Mouse (Mus musculus): Measurements from ENCODE around the gene Hyal1. TPM values are rescaled to one million over a fixed set of nuclear protein-coding genes. Genes with fewer than 3 reads are reported as not detected.
"Not testable (repeated sequence)": the region's sequence is repeated elsewhere in the genome, so short reads cannot be mapped to it uniquely, and the experiment has no call there.

The Hyal1 gene
- polyA plus RNA-seq, 1 experiment from 2014 or later: 12.1 TPM

DNA sequence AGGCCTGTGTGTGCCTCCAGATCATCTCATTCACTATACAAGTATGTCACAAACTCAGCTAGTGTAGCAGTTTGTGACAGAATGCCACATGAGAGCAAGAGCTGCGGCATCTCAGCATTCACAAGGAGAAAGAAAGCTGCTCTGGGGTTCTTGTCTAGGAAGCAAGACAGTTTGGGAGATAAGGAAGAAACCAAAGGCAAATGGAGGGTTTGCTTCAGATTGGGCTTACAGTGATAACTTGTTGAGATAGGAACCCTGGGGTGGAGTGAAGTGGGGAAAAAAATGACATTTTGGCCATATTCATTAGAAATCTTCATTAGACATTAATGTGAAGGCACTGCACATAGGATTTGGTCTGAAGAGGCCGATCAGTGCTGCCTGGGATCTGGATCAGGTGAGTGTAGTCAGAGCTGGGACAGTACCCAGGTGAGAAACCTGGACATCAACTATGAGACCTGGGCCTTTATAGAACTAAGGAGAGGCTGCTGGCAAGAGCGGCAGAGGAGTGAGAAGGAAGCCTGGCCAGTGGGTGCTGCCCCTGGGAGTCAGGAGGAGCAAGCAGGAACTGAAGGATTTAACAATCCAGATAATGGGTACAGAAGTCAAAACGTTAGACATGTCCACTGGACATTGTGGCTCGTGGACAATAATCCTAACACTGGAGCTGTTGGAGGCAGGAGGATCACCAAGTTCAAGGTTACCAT is 23.9 kb upstream of the Hyal1 start:
- Histone ChIP-seq H3K4me1 (ENCODE audit: control insufficient read depth, insufficient read depth, low read length) (peaks cover 46% of the 10 kb centered on the region), H3K27ac (ENCODE audit: low read length) (no peak overlapping the region), H3K9me3 (ENCODE audit: control insufficient read depth, low read depth, low read length) (no peaks in the 10 kb centered on the region), H3K27me3 (ENCODE audit: control insufficient read depth, insufficient read depth, low read length) (no peaks in the 10 kb centered on the region), H3K4me2 (replicated peaks; ENCODE audit: low read depth, low read length) (peak overlapping the region; percentile 95), H3K4me3 (ENCODE audit: low read depth, low read length) (peak overlapping the region; percentile 74), H3K9ac (replicated peaks; ENCODE audit: low read depth, low read length) (no peak overlapping the region), H3K36me3 (ENCODE audit: control insufficient read depth, insufficient read depth, low read length) (peaks cover 10% of the 10 kb centered on the region)
- no peak for ATAC-seq (ENCODE audit: insufficient number of reproducible peaks, insufficient read depth, low FRiP score, low read depth)
- WGBS: 75% methylated on average over 5 of the region's 5 CpGs

DNA sequence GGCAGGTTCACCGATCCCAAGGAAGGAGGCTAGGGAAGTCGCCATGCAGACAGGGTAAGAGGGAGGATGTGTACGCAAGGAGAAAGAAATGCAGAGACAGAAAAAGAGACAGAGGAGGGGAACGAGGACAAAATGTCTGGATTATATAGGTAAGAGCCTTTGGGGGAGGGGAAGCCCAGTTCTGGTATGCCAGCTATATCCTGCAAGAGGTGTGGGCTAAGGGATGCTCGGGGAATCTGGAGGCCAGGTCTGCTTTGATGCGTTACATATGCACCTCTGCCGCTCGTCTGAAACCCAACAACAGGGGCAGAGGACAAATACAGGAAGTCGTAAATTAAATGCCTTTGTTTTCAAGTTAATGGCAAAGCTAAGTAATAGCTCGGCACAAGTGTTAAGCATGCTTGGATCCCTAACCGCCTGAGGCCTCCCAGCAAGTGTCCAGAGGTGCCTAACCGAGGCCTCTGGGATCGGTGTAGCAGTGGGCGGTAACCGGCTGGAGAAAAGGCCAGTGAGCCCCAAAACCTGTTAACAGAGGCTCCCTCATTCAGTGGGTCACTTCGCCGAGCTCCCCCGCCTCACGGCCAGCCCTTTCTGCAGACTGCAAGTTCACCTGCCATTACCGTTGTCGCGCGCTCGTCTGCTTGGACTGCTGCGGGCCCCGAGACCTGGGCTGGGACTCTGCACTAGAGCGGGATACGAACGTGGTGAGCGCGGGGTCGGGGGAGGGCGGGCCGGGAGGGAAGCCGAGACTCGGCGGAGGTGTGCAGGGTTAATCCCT is 23.0 kb upstream of the Hyal1 start:
- no peak; the same call in 1 of the 2 replicates for ATAC-seq (ENCODE audit: insufficient number of reproducible peaks, insufficient read depth, low FRiP score, low read depth)
- H3K27ac ChIP-seq (ENCODE audit: low read length): peak overlapping the region; percentile 78
- 5% methylated on average over 37 of the region's 37 CpGs for WGBS

DNA sequence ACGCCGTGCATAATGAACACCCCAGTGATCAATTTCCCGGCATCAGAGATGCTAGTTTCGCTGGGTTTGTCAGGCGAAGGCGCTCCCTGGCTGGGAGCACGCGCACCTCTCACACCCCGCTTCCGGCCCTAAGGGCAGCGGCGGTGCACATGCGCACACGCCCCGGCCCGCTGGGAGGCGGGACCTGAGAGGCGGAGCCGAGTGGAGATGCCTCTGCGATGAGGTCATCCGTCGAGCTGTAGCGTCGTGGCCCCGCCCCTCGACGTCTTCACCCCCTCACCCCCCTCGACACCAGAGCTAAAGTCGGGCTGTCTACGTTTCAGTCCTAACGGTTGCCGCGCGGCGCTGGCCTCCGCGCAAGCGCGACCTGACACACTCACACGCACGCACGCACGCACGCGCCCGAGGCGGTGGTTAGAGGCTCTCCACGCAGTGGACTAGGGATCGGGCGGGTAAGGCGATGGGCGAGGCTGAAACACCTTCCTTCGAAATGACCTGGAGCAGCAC is 22.4 kb upstream of the Hyal1 start:
- H3K4me2 ChIP-seq (replicated peaks; ENCODE audit: low read depth, low read length): peak overlapping the region; percentile 95

More for the DNA sequence above, 23.0 kb upstream of the Hyal1 start:
- H3K27me3 ChIP-seq (ENCODE audit: control insufficient read depth, insufficient read depth, low read length): no peaks in the 10 kb centered on the region
- H3K4me1 ChIP-seq (ENCODE audit: control insufficient read depth, insufficient read depth, low read length): peaks cover 46% of the 10 kb centered on the region
- peak overlapping the region; percentile 41; the same call in 1 of the 2 replicates for H3K9ac ChIP-seq (replicated peaks; ENCODE audit: low read depth, low read length)
- no peaks in the 10 kb centered on the region for H3K9me3 ChIP-seq (ENCODE audit: control insufficient read depth, low read depth, low read length)
- H3K4me2 ChIP-seq (replicated peaks; ENCODE audit: low read depth, low read length): peak overlapping the region; percentile 95
- peaks cover 18% of the 10 kb centered on the region for H3K36me3 ChIP-seq (ENCODE audit: control insufficient read depth, insufficient read depth, low read length)
- peak overlapping the region; percentile 74 for H3K4me3 ChIP-seq (ENCODE audit: low read depth, low read length)

DNA sequence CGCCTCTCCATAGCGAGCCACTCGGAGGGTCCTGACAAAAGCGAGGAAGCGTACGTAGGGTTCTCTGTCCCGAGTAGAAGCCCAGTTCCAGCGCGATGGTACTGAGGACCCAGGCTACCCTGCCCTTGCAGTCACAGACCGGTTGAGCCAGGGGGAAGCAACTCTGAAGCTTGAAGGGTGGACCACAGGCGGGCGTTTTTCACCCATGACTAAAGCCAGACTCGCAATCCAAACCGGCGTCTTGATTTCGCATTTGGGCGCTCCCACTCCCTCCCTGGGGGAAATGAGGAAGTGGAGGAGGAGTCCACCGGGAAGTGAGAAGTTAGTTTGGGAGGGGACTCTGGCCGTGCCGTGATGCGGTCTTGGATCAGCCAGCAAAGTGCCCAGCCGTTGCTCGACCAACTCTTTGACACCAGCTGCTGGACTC is 21.7 kb upstream of the Hyal1 start:
- Histone ChIP-seq H3K27me3 (ENCODE audit: control insufficient read depth, insufficient read depth, low read length) (no peaks in the 10 kb centered on the region), H3K27ac (ENCODE audit: low read length) (peak overlapping the region; percentile 97), H3K36me3 (ENCODE audit: control insufficient read depth, insufficient read depth, low read length) (peaks cover 31% of the 10 kb centered on the region), H3K4me3 (ENCODE audit: low read depth, low read length) (peak overlapping the region; percentile 74), H3K4me1 (ENCODE audit: control insufficient read depth, insufficient read depth, low read length) (peaks cover 46% of the 10 kb centered on the region), H3K4me2 (replicated peaks; ENCODE audit: low read depth, low read length) (peak overlapping the region; percentile 95), H3K9ac (replicated peaks; ENCODE audit: low read depth, low read length) (peak overlapping the region; percentile 85), H3K9me3 (ENCODE audit: control insufficient read depth, low read depth, low read length) (no peaks in the 10 kb centered on the region)
- WGBS: under 1% methylated on average over 23 of the region's 23 CpGs
- no peak for ATAC-seq (ENCODE audit: insufficient number of reproducible peaks, insufficient read depth, low FRiP score, low read depth)

More for the DNA sequence above, 22.4 kb upstream of the Hyal1 start:
- Histone ChIP-seq H3K4me3 (ENCODE audit: low read depth, low read length) (peak overlapping the region; percentile 74), H3K27ac (ENCODE audit: low read length) (peak overlapping the region; percentile 97), H3K9ac (replicated peaks; ENCODE audit: low read depth, low read length) (peak overlapping the region; percentile 85), H3K36me3 (ENCODE audit: control insufficient read depth, insufficient read depth, low read length) (peaks cover 25% of the 10 kb centered on the region), H3K4me1 (ENCODE audit: control insufficient read depth, insufficient read depth, low read length) (peaks cover 46% of the 10 kb centered on the region), H3K27me3 (ENCODE audit: control insufficient read depth, insufficient read depth, low read length) (no peaks in the 10 kb centered on the region), H3K9me3 (ENCODE audit: control insufficient read depth, low read depth, low read length) (no peaks in the 10 kb centered on the region)
- peak; percentile 91 for ATAC-seq (ENCODE audit: insufficient number of reproducible peaks, insufficient read depth, low FRiP score, low read depth)
- under 1% methylated on average over 53 of the region's 53 CpGs for WGBS

DNA sequence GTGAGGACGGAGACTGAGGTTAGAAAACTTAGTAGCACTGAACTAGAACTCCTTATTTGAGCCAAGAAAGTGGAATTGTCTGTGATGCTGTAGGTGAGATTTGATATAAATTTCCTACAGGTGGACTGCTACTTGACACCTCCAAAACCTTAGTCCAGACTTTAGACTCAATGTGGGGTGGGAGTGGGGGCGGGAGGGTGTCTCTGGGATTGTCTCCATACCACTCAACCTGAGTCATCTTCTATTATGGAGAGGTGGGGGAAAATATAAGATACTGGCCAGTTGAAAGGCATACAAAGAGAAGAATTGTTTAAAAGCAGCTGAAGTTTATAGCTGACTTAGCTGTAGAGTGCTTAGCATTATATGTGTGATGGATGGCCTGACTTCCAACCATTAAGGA is 21.0 kb upstream of the Hyal1 start:
- WGBS: 25% methylated on average over 2 of the region's 2 CpGs
- H3K27ac ChIP-seq (ENCODE audit: low read length): peak overlapping the region; percentile 97
- H3K9ac ChIP-seq (replicated peaks; ENCODE audit: low read depth, low read length): peak overlapping the region; percentile 85
- peaks cover 38% of the 10 kb centered on the region for H3K36me3 ChIP-seq (ENCODE audit: control insufficient read depth, insufficient read depth, low read length)
- H3K27me3 ChIP-seq (ENCODE audit: control insufficient read depth, insufficient read depth, low read length): no peaks in the 10 kb centered on the region
- H3K9me3 ChIP-seq (ENCODE audit: control insufficient read depth, low read depth, low read length): no peaks in the 10 kb centered on the region
- H3K4me2 ChIP-seq (replicated peaks; ENCODE audit: low read depth, low read length): peak overlapping the region; percentile 95
- no peak for ATAC-seq (ENCODE audit: insufficient number of reproducible peaks, insufficient read depth, low FRiP score, low read depth)
- peak overlapping the region; percentile 74 for H3K4me3 ChIP-seq (ENCODE audit: low read depth, low read length)
- peaks cover 43% of the 10 kb centered on the region for H3K4me1 ChIP-seq (ENCODE audit: control insufficient read depth, insufficient read depth, low read length)

DNA sequence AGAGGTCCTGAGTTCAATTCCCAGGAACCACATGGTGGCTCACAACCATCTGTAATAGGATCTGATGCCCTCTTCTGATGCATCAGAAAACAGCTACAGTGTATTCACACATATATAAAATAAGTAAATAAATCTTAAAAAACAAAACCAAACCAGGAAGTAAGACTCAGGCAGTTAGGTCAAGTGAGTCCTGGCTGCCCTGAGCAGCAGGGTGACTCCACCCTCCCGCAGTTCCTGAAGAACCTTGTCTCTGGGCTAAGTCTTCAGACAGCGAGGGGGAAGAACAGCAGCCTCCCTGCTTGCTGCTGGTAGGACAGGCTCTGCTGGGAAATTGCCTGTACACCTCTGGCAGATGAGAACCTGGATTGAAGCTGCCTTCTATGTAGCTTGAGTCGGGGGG is 20.4 kb upstream of the Hyal1 start:
- H3K9me3 ChIP-seq (ENCODE audit: control insufficient read depth, low read depth, low read length): no peaks in the 10 kb centered on the region
- no peak overlapping the region for H3K9ac ChIP-seq (replicated peaks; ENCODE audit: low read depth, low read length)
- H3K4me2 ChIP-seq (replicated peaks; ENCODE audit: low read depth, low read length): peak overlapping the region; percentile 95
- peaks cover 37% of the 10 kb centered on the region for H3K4me1 ChIP-seq (ENCODE audit: control insufficient read depth, insufficient read depth, low read length)
- WGBS: 70% methylated on average over 3 of the region's 3 CpGs
- ATAC-seq (ENCODE audit: insufficient number of reproducible peaks, insufficient read depth, low FRiP score, low read depth): no peak
- no peaks in the 10 kb centered on the region for H3K27me3 ChIP-seq (ENCODE audit: control insufficient read depth, insufficient read depth, low read length)
- H3K36me3 ChIP-seq (ENCODE audit: control insufficient read depth, insufficient read depth, low read length): peaks cover 44% of the 10 kb centered on the region
- 0 out of 2 replicates have a peak overlapping the region, but pooled peaks have one; percentile 15 for H3K27ac ChIP-seq (ENCODE audit: low read length)
- H3K4me3 ChIP-seq (ENCODE audit: low read depth, low read length): peak overlapping the region; percentile 74; the same call in 1 of the 2 replicates

DNA sequence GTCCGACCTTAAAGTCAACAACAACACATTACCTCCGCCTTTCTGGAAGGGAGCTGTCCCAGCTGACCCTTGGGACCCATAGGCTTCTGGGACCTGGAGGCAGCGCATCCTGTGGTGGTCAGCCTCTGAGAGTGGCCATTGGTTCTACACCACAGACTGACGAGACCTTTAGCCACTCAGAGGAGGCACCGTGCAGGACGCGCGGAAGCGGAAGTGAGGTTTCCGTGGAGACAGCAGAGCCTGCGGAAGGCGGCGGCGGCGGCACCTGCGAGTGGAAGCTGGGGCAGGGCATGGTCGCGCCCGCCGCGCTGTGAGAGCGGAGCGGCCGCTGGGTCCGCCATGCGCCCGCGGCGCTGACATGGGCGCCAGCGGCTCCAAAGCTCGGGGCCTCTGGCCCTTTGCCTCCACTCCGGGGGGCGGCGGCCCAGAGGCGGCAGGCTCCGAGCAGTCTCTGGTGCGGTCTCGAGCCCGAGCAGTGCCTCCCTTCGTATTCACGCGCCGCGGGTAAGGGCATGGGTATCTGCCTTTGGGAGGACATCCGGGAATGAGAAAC is 13.6 kb upstream of the Hyal1 start, which contains the start of gene Tusc2:
Tusc2 (plus strand) TSS at position 227 of the 553 bp plus-strand sequence.
- peak within 1 kb of the TSS; percentile 83 for H3K4me2 ChIP-seq (replicated peaks; ENCODE audit: low read depth, low read length)
- H3K4me1 ChIP-seq (ENCODE audit: control insufficient read depth, insufficient read depth, low read length): peaks cover 12% of the 10 kb centered on the region
- H3K36me3 ChIP-seq (ENCODE audit: control insufficient read depth, insufficient read depth, low read length): peaks cover 40% of the 10 kb centered on the region
- peak within 1 kb of the TSS; percentile 63; the same call in 1 of the 2 replicates for H3K27ac ChIP-seq (ENCODE audit: low read length)
- H3K9ac ChIP-seq (replicated peaks; ENCODE audit: low read depth, low read length): peak within 1 kb of the TSS; percentile 68
- ATAC-seq (ENCODE audit: insufficient number of reproducible peaks, insufficient read depth, low FRiP score, low read depth): peak; percentile 95
- H3K9me3 ChIP-seq (ENCODE audit: control insufficient read depth, low read depth, low read length): no peaks in the 10 kb centered on the region
- peak within 1 kb of the TSS; percentile 83 for H3K4me3 ChIP-seq (ENCODE audit: low read depth, low read length)
- H3K27me3 ChIP-seq (ENCODE audit: control insufficient read depth, insufficient read depth, low read length): no peaks in the 10 kb centered on the region
- WGBS: under 1% methylated on average over 44 of the region's 46 CpGs

DNA sequence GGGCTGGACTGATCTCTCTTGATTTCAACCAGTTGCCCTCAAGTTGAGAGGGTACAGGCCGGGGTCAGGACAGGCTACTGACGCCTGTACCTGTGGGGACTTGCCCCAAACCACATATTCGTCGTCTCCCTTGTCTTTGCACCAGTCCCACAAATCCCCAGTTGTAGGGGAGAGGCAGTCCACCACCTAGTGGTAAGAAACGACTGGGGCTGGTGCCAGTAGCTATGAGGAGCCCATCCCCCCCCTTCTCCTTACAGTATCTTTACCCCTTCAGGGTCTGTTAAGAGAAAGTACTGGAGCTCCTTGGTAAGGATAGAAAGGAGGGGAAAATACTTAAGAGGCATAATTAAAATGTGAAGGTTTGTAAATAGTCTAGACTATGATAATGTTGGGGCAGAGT is 11.2 kb upstream of the Hyal1 start:
- ATAC-seq (ENCODE audit: insufficient number of reproducible peaks, insufficient read depth, low FRiP score, low read depth); H3K9me3 ChIP-seq (ENCODE audit: control insufficient read depth, low read depth, low read length); H3K27me3 ChIP-seq (ENCODE audit: control insufficient read depth, insufficient read depth, low read length); H3K4me3 ChIP-seq (ENCODE audit: low read depth, low read length); H3K9ac ChIP-seq (replicated peaks; ENCODE audit: low read depth, low read length); H3K4me2 ChIP-seq (replicated peaks; ENCODE audit: low read depth, low read length): not testable (repeated sequence)
- WGBS: 52% methylated on average over 5 of the region's 5 CpGs
- peaks cover 20% of the 10 kb centered on the region for H3K36me3 ChIP-seq (ENCODE audit: control insufficient read depth, insufficient read depth, low read length)
- H3K4me1 ChIP-seq (ENCODE audit: control insufficient read depth, insufficient read depth, low read length): peaks cover 21% of the 10 kb centered on the region
- 0 out of 2 replicates have a peak overlapping the region, but pooled peaks have one; percentile 33 for H3K27ac ChIP-seq (ENCODE audit: low read length)
